Mouse (Mus musculus) kidney, postnatal 0 days (tissue): ENCODE results near the gene Cmtm6. TPM values are rescaled to one million over a fixed set of nuclear protein-coding genes. Genes with fewer than 3 reads are reported as not detected.

Source experiments
- ATAC-seq: fragments of 200-750 bp; cut with Nextera tagmentation; replicated peaks from 2 replicates; pipeline ENCODE4 v1.8.0; 2017; ENCODE audit warnings: low read depth, moderate number of reproducible peaks, moderate TSS enrichment, moderate library complexity; ENCODE audit not compliant: low FRiP score
- DNase-seq: peaks from one replicate; pipeline ENCODE4 v3.0.0-alpha.2; 2016; ENCODE audit warnings: low spot score
- H3K27ac ChIP-seq: fragments of 300-500 bp; sonication (generic); 2 replicates; pipeline ENCODE4 v1.5.1; 2014; ENCODE audit warnings: mild to moderate bottlenecking
- H3K27me3 ChIP-seq: fragments of 300-500 bp; sonication (generic); 2 replicates; pipeline ENCODE4 v1.6.1; 2014; ENCODE audit warnings: low read length, mixed read lengths; ENCODE audit not compliant: insufficient read depth
- H3K36me3 ChIP-seq: fragments of 300-500 bp; sonication (generic); 2 replicates; pipeline ENCODE4 v1.6.1; 2014; ENCODE audit warnings: low read length, mixed read lengths; ENCODE audit not compliant: insufficient read depth
- H3K4me1 ChIP-seq: fragments of 300-500 bp; sonication (generic); replicated peaks from 2 replicates; pipeline ENCODE4 v1.6.1; 2014; ENCODE audit warnings: antibody characterized with exemption, low read length, mixed read lengths; ENCODE audit not compliant: insufficient read depth
- H3K4me2 ChIP-seq: fragments of 300-500 bp; sonication (generic); 2 replicates; pipeline ENCODE4 v1.6.1; 2014; ENCODE audit warnings: mild to moderate bottlenecking, low read length, moderate library complexity, mixed read lengths
- H3K4me3 ChIP-seq: fragments of 300-500 bp; sonication (generic); replicated peaks from 2 replicates; pipeline ENCODE4 v1.5.1; 2014; ENCODE audit warnings: low read depth, low read length
- H3K9ac ChIP-seq: fragments of 300-500 bp; sonication (generic); 2 replicates; pipeline ENCODE4 v1.6.1; 2014; ENCODE audit warnings: low read depth, low read length
- H3K9me3 ChIP-seq: fragments of 300-500 bp; sonication (generic); replicated peaks from 2 replicates; pipeline ENCODE4 v1.6.1; 2016; ENCODE audit warnings: low read length, inconsistent platforms, mixed read lengths
- CTCF ChIP-seq: IDR thresholded peaks from 2 replicates; pipeline ENCODE4 v1.5.1; 2016; ENCODE audit warnings: antibody characterized with exemption, low read depth, mild to moderate bottlenecking, moderate library complexity
- WGBS: fragments of 180-500 bp; shearing (Covaris S2); extraction: QIAGEN DNeasy Blood & Tissue Kit; methylation state at CpG from one replicate; pipeline ENCODE4 v1.1.7; 2014; 5-methylcytosine and 5-hydroxymethylcytosine counted together
- polyA plus RNA-seq: library from polyadenylated mRNA; unstranded; fragments of >200 nt; fragmentation: Nextera tagmentation; extraction: Ambion mirVana; gene quantifications from 2 replicates; pipeline ENCODE4 v1.2.1, GENCODE M21; 2015

The Cmtm6 gene
- polyA plus RNA-seq, 1 experiment from 2014 or later, result 64.5 TPM

DNA sequence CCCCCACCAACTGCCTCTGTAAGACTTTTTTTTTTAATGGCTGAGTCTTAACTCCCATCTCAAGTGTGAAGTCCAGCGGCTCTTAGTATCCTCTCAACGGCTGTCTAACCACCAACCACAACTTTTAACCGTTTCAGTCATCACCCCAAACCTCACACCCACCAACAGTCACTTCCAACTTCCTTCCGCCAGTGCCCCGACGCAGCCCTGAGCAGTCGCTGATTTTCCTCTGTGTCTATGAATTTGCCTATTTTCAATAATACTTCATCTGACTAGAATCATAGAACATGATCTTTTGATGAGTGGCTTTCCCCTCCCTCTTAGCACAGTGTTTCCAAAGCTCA is 47.1 kb downstream of the Cmtm6 start:
- WGBS, result 62% methylated on average over 7 of the region's 7 CpGs
- Histone ChIP-seq H3K4me1 (peaks cover 6% of the 10 kb centered on the region; the same call in 1 of the 2 replicates), H3K4me3 (no peak overlapping the region), H3K27me3 (no peaks in the 10 kb centered on the region), H3K9me3 (no peaks in the 10 kb centered on the region), H3K36me3 (no peaks in the 10 kb centered on the region), H3K4me2 (no peak overlapping the region), H3K9ac (no peak overlapping the region), H3K27ac (0 out of 2 replicates have a peak overlapping the region, but pooled peaks have one; percentile 8)
- DNase-seq, result no peak
- TF ChIP-seq CTCF, result no peak
- no peak for ATAC-seq

DNA sequence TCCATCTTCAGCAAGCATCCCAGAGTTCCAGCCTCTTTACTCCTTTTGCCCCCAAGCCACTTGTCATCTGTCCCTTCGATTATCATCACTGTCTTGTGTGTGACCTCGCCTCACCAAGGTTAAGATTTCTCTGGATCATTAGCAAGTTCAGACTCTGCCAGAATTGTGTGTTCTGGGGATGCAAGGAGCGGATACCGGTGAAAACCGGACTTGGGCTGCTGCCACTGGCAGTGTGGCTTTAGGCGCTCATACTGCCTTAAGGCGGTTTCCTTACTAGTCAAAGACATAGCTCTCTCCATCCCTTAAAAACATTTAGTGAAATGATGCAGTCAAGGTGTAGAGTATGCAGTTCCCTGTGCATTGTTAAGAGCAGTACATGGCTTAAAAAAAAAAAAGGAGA is 48.0 kb downstream of the Cmtm6 start:
- no peak overlapping the region for H3K4me3 ChIP-seq
- ATAC-seq (no peak), DNase-seq (no peak)
- no peak overlapping the region for H3K27ac ChIP-seq
- H3K9ac ChIP-seq, result no peak overlapping the region
- H3K4me2 ChIP-seq, result no peak overlapping the region
- no peaks in the 10 kb centered on the region for H3K27me3 ChIP-seq
- no peaks in the 10 kb centered on the region for H3K9me3 ChIP-seq
- no peak for TF ChIP-seq CTCF
- peaks cover 6% of the 10 kb centered on the region; the same call in 1 of the 2 replicates for H3K4me1 ChIP-seq
- WGBS, result 83% methylated on average over 7 of the region's 7 CpGs
- no peaks in the 10 kb centered on the region for H3K36me3 ChIP-seq

DNA sequence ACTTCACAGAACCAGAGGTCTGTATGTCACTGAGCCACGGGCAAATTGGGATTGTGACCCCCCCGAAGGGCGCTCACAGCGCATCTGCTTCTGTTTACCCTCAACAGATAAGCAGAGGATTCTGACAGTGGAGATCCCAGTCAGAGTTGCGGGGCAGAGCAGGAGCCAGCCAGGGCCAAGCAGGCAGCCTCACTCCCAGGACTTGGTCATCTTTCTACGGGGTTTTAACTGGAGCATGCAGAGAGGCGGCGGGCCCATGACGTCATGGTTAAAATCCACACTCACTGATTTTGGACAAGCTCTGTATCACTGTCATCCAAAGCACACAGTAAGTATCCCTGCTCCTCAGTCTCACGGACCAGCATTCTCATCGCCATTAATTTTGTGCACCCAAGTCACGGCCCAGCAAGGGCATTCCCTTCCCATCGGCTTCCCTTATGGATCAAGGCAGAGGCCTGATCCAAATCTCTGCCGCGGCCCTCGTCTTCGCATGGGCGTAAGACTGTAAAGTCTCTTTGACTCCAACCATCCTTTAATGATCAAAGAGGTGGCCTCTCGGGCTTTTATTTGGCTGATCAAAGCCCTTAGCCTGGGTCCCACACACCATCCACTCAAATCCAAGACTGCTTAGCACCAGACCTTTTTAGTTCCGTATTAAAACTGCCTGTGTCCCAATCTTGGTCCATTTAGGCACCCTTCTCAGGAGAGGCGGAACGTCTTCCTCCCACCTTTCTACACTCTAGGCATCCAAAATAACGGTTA is 49.2 kb downstream of the Cmtm6 start:
- Histone ChIP-seq H3K4me2 (peak overlapping the region; percentile 83), H3K9me3 (no peaks in the 10 kb centered on the region), H3K4me3 (peak overlapping the region; percentile 53), H3K9ac (peak overlapping the region; percentile 76; the same call in 1 of the 2 replicates), H3K36me3 (no peaks in the 10 kb centered on the region), H3K27me3 (no peaks in the 10 kb centered on the region), H3K27ac (peak overlapping the region; percentile 89; the same call in 1 of the 2 replicates), H3K4me1 (no peaks in the 10 kb centered on the region; the same call in 1 of the 2 replicates)
- DNase-seq (no peak), ATAC-seq (no peak)
- TF ChIP-seq CTCF, result no peak
- WGBS, result 33% methylated on average over 23 of the region's 23 CpGs

GRCm38 (mm10) chr9:114780746-114781525 is 50.0 kb downstream of the Cmtm6 start:
- H3K27ac ChIP-seq, result peak overlapping the region; percentile 89
- ATAC-seq (0 out of 2 replicates have a peak, but pooled peaks have one; percentile 5), DNase-seq (peak; percentile 63)
- H3K9me3 ChIP-seq, result no peaks in the 10 kb centered on the region
- 1% methylated on average over 35 of the region's 38 CpGs for WGBS
- peak overlapping the region; percentile 76 for H3K9ac ChIP-seq
- no peaks in the 10 kb centered on the region for H3K36me3 ChIP-seq
- peak overlapping the region; percentile 83 for H3K4me2 ChIP-seq
- H3K4me1 ChIP-seq, result peaks cover 6% of the 10 kb centered on the region; the same call in 1 of the 2 replicates
- no peak for TF ChIP-seq CTCF
- peak overlapping the region; percentile 53 for H3K4me3 ChIP-seq
- no peaks in the 10 kb centered on the region for H3K27me3 ChIP-seq

DNA sequence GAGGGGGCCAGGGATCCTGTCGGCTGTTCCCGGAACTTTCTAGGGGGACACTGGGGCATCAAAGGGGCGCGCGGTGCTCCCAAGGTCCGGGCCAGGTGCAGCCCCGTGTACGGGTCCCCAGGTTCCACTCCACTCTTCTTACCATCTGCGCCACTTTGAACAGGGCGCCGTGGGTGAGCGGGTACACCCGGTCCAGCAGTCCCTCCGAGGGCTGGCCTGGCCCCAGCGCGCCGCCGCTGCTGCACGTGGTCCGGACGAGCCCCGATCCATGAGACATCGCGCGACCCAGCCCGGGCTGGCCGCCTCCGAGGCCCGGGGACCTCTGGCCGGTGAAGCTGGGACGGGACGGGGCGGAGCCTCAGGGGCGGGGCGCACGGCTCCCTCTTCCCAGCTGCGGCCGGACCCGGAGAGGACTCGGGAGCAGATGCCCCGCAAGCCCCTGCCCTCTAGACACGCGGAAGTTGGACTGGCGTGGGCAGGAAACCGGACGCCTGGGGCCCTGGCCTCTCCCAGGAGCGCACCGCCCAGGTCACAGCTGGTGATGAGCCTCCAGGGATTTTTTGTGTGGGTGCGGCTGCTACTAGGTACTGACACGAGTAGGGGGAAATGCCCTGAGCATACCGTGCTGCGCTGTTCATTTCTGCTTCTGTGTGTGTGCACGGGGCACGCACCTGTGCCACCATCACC is 50.8 kb downstream of the Cmtm6 start, which contains the start of gene Cmtm7:
Cmtm7 (minus strand) TSS at position 331 of the 687 bp plus-strand sequence.
- peak within 1 kb of the TSS; percentile 53 for H3K4me3 ChIP-seq
- WGBS, result under 1% methylated on average over 51 of the region's 54 CpGs
- H3K27ac ChIP-seq, result peak within 1 kb of the TSS; percentile 89
- DNase-seq, result peak; percentile 88
- no peaks in the 10 kb centered on the region for H3K27me3 ChIP-seq
- no peaks in the 10 kb centered on the region for H3K9me3 ChIP-seq
- peak within 1 kb of the TSS; percentile 83 for H3K4me2 ChIP-seq
- peaks cover 6% of the 10 kb centered on the region; the same call in 1 of the 2 replicates for H3K4me1 ChIP-seq
- no peaks in the 10 kb centered on the region for H3K36me3 ChIP-seq
- peak; percentile 89 for ATAC-seq
- H3K9ac ChIP-seq, result peak within 1 kb of the TSS; percentile 76
- no peak for TF ChIP-seq CTCF
